Mouse (Mus musculus) midbrain, embryonic 11.5 days (tissue): ENCODE measurements around the gene Ahcy. TPM values are rescaled to one million over a fixed set of nuclear protein-coding genes. Genes with fewer than 3 reads are reported as not detected.
"Not testable (repeated sequence)": the region's sequence is repeated elsewhere in the genome, so short reads cannot be mapped to it uniquely, and the experiment has no call there.

Experiments
- ATAC-seq: fragments of 200-750 bp; cut with Nextera tagmentation; 2 replicates; pipeline ENCODE4 v1.8.0; 2017; ENCODE audit warnings: moderate TSS enrichment, moderate library complexity; ENCODE audit not compliant: low FRiP score
- DNase-seq: peaks from one replicate; pipeline ENCODE4 v3.0.0; 2015; ENCODE audit warnings: low spot score; ENCODE audit errors: missing footprints
- H3K27ac ChIP-seq: fragments of 300-500 bp; sonication (generic); 2 replicates; pipeline ENCODE4 v1.5.1; 2014; ENCODE audit warnings: low read depth, low read length
- H3K27me3 ChIP-seq: fragments of 300-500 bp; sonication (generic); 2 replicates; pipeline ENCODE4 v1.6.1; 2014; ENCODE audit warnings: mild to moderate bottlenecking, low read length, moderate library complexity, mixed read lengths; ENCODE audit not compliant: control insufficient read depth, insufficient read depth
- H3K36me3 ChIP-seq: fragments of 300-500 bp; sonication (generic); 2 replicates; pipeline ENCODE4 v1.6.1; 2014; ENCODE audit warnings: mild to moderate bottlenecking, low read length, moderate library complexity, mixed read lengths; ENCODE audit not compliant: control insufficient read depth, insufficient read depth
- H3K4me1 ChIP-seq: fragments of 300-500 bp; sonication (generic); 2 replicates; pipeline ENCODE4 v1.6.1; 2014; ENCODE audit warnings: low read length; ENCODE audit not compliant: control insufficient read depth, insufficient read depth
- H3K4me2 ChIP-seq: fragments of 300-500 bp; sonication (generic); 2 replicates; pipeline ENCODE4 v1.6.1; 2014; ENCODE audit warnings: mild to moderate bottlenecking, moderate library complexity
- H3K4me3 ChIP-seq: fragments of 300-500 bp; sonication (generic); 2 replicates; pipeline ENCODE4 v1.5.1; 2014; ENCODE audit warnings: low read depth, low read length
- H3K9ac ChIP-seq: fragments of 300-500 bp; sonication (generic); 2 replicates; pipeline ENCODE4 v1.6.1; 2014; ENCODE audit warnings: low read length
- H3K9me3 ChIP-seq: fragments of 300-500 bp; sonication (generic); 2 replicates; pipeline ENCODE4 v1.6.1; 2016; ENCODE audit warnings: low read length; ENCODE audit not compliant: control insufficient read depth
- WGBS: fragments of 180-500 bp; shearing (Covaris S2); extraction: QIAGEN DNeasy Blood & Tissue Kit; methylation state at CpG from one replicate; pipeline ENCODE4 v1.1.7; 2014; 5-methylcytosine and 5-hydroxymethylcytosine counted together
- polyA plus RNA-seq: library from polyadenylated mRNA; unstranded; fragments of >200 nt; fragmentation: Nextera tagmentation; extraction: Ambion mirVana; gene quantifications from 2 replicates; pipeline ENCODE4 v1.2.1, GENCODE M21; 2014

The Ahcy gene
- polyA plus RNA-seq, 1 experiment from 2014 or later, result 87.3 TPM

DNA sequence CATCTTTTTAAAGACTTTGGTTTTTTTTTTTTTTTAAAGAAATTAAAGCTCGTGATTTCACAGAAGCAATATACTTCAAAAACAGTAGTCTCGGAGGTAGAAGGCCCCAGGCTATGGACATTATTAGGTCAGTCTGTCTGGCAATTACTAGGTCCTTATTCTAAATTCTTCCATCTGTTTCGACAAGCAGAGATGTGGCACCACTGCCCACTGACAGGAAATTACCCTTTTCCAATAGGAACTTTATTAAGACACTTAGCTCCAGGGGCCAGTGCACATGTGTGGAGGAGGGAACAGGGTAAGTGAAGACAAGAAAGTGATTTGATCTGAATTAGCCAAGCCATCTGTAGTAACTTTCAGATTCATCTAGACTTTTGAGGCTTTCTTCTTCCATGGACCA, 19.6 kb downstream of the Ahcy start:
- Histone ChIP-seq H3K4me2 (no peak overlapping the region), H3K27me3 (no peaks in the 10 kb centered on the region), H3K9ac (no peak overlapping the region), H3K27ac (no peak overlapping the region), H3K4me3 (no peak overlapping the region), H3K36me3 (peaks cover 4% of the 10 kb centered on the region; the same call in 1 of the 2 replicates), H3K9me3 (no peaks in the 10 kb centered on the region), H3K4me1 (peaks cover 7% of the 10 kb centered on the region; the same call in 1 of the 2 replicates)
- DNase-seq (no peak), ATAC-seq (no peak)
- 83% methylated on average over 3 of the region's 3 CpGs for WGBS

DNA sequence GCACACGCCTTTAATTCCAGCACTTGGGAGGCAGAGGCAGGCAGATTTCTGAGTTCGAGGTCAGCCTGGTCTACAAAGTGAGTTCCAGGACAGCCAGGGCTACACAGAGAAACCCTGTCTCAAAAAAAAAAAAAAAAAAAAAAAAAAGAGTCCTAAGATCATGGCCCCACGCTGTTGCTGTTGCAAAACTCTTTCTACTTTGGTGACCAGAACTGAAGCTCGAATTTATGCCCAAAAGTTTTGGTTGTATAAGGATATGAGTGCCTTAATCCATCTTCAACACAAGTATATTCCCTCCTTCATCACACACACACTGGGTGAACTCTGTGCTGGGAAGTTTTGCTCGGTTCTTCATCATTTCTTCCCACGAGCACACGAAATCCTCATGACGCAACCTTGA, 20.8 kb downstream of the Ahcy start:
- not testable (repeated sequence) for H3K9ac ChIP-seq, ATAC-seq
- 90% methylated on average over 8 of the region's 8 CpGs for WGBS

GRCm38 (mm10) chr2:155052681-155053080, 21.6 kb downstream of the Ahcy start:
- H3K27ac ChIP-seq, result no peak overlapping the region
- 83% methylated on average over 2 of the region's 2 CpGs for WGBS
- no peaks in the 10 kb centered on the region for H3K36me3 ChIP-seq

More for the DNA sequence above, 20.8 kb downstream of the Ahcy start:
- H3K36me3 ChIP-seq, H3K27ac ChIP-seq, H3K4me1 ChIP-seq, H3K4me3 ChIP-seq, H3K9me3 ChIP-seq, DNase-seq, H3K27me3 ChIP-seq, H3K4me2 ChIP-seq: not testable (repeated sequence)

DNA sequence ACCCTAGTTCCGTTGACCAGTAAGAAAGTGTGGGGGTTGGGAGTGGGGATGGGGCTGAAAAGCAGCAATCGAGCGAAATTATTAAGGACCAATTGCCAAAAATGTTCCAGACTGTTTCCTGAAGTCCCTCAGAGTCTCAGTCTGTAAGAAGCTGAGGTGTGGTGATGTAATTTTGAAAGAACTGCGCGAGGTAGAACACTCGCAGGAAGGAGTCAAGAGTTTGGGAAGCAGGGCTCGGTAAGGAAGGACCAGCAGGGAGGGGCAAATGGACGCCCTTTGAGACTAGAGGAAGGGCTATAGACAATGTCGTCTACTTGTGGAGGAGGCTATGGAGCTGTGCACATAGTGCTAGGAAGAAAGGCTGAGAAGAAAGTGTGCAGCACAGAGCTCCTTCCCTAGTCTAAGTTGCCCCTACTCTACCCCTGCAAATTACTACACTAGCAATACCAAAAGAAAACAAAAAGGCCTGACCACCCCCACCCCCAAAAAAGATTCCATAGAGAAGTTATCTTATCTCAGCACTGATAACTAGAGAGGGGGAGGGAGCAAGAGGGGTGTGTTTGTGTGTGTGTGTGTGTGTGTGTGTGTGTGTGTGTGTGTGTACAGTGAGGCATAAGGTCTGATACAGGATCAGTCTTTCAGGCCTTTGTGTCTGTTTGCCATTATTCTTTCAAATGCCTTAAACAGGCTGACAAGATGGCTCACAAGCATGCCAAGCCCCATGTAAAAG, 22.5 kb downstream of the Ahcy start:
- Histone ChIP-seq H3K4me2 (peak overlapping the region; percentile 70), H3K36me3 (no peaks in the 10 kb centered on the region), H3K27me3 (no peaks in the 10 kb centered on the region), H3K27ac (no peak overlapping the region; the same call in 1 of the 2 replicates), H3K9ac (peak overlapping the region; percentile 84), H3K4me3 (no peak overlapping the region), H3K9me3 (no peaks in the 10 kb centered on the region), H3K4me1 (peaks cover 7% of the 10 kb centered on the region; the same call in 1 of the 2 replicates)
- ATAC-seq (no peak), DNase-seq (peak; percentile 89)
- WGBS, result 22% methylated on average over 9 of the region's 9 CpGs

More at GRCm38 (mm10) chr2:155052681-155053080, 21.6 kb downstream of the Ahcy start:
- ATAC-seq, result no peak
- peaks cover 7% of the 10 kb centered on the region; the same call in 1 of the 2 replicates for H3K4me1 ChIP-seq
- H3K9me3 ChIP-seq, result no peaks in the 10 kb centered on the region
- H3K4me2 ChIP-seq, result no peak overlapping the region
- DNase-seq, result no peak
- H3K9ac ChIP-seq, result no peak overlapping the region
- H3K27me3 ChIP-seq, result no peaks in the 10 kb centered on the region
- no peak overlapping the region for H3K4me3 ChIP-seq

DNA sequence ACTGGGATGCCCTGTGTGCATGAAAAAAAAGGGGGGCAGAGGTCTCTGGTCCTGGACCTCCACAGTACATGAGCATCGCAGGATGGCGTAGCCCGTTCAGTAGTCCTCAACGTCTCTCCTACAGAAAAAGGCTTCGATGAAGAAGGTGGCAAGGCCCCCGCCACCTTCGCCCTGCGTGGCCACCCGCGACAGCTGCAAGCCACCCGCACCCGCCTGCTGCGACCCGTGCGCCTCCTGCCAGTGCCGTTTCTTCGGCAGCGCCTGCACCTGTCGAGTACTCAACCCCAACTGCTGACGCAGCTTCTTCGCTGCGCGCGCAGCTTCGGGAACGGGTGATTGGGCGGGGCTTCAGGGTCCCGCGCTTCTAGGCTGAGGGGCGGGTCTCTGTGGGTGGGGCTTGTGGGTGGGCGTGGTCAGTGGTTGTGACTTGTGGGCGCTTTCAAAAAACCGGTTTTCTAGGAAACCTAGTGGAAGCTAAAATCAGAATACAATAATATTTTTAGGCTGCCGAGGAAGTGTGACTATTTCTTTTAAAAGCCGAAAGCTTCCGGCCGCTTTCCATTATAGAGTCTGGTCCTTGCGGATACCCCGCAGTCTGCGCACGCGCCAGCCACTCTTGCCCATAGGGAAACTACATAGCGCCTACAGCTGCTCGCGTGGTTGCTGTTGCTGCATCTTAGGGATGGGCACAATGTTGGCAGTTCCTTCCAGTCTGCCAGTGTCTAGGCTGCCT, 23.6 kb downstream of the Ahcy start:
- no peaks in the 10 kb centered on the region for H3K9me3 ChIP-seq
- H3K9ac ChIP-seq, result peak overlapping the region; percentile 84
- DNase-seq (peak; percentile 100), ATAC-seq (peak; percentile 96)
- H3K4me1 ChIP-seq, result peaks cover 7% of the 10 kb centered on the region; the same call in 1 of the 2 replicates
- H3K4me2 ChIP-seq, result peak overlapping the region; percentile 70
- peak overlapping the region; percentile 45 for H3K4me3 ChIP-seq
- peak overlapping the region; percentile 71 for H3K27ac ChIP-seq
- no peaks in the 10 kb centered on the region for H3K27me3 ChIP-seq
- no peaks in the 10 kb centered on the region for H3K36me3 ChIP-seq
- WGBS, result under 1% methylated on average over 45 of the region's 45 CpGs

DNA sequence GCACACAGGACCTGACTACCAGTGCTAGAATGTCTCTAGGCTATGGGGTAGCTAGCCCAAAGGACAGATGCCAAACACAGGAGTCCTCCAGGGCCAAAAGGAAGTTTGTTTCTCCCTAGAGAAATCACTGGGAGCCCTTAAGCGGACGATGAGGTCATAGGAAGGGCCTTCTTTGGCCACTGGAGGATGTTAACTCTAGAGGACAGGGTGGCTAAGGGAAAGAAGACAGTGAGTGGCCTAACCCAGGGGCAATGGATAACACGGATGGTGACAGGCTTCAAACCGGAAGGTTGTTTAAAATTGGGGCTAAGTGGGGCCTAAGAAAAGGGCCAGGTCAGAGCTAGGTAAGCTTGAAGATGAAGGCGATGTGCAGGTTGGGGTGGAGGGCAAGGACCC, 24.2 kb downstream of the Ahcy start:
- peak overlapping the region; percentile 71 for H3K27ac ChIP-seq
- H3K36me3 ChIP-seq, result no peaks in the 10 kb centered on the region
- H3K9me3 ChIP-seq, result no peaks in the 10 kb centered on the region
- peak; percentile 36 for ATAC-seq
- H3K27me3 ChIP-seq, result no peaks in the 10 kb centered on the region
- H3K9ac ChIP-seq, result peak overlapping the region; percentile 84
- WGBS, result 18% methylated on average over 5 of the region's 5 CpGs
- DNase-seq, result no peak
- H3K4me2 ChIP-seq, result peak overlapping the region; percentile 70
- H3K4me3 ChIP-seq, result peak overlapping the region; percentile 45
- H3K4me1 ChIP-seq, result peaks cover 7% of the 10 kb centered on the region; the same call in 1 of the 2 replicates

DNA sequence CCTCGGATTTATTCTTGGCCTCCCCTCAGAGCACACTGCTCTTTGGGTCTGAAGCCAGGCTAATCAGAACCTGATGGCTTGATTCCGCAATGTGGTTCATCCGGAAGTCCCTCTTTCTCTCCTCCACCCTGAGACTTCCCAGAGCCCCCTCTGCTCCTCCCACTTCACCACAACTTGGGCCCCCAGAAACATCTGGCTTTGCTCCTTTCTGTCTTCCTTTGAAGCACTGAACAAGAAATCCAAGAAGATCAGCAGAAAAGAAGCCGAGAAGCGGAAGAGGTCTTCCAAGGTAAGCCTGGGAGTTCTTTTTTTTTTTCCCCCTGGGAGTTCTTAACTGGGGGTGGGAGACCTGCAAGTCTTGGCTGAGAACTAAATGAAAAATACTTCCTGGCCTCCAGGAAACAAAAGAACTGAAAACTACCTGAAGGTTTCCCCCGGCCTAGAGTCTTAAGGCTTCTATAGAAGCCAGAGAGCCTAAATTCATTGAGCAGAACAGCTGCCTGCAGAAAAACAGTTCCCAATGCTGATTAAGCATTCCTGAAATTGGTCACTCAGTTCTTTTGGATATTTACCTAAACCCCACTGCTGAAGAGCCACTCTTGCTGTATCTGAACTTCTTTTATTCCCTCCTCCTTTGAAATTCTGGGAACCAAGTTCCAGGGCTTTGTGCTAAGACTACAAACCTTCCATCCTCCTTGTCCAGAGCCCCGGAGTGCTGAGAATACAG, 26.7 kb downstream of the Ahcy start:
- Histone ChIP-seq H3K9ac (no peak overlapping the region), H3K27me3 (no peaks in the 10 kb centered on the region), H3K36me3 (no peaks in the 10 kb centered on the region), H3K4me3 (no peak overlapping the region), H3K27ac (no peak overlapping the region), H3K4me1 (peaks cover 7% of the 10 kb centered on the region; the same call in 1 of the 2 replicates), H3K9me3 (no peaks in the 10 kb centered on the region), H3K4me2 (no peak overlapping the region)
- ATAC-seq (no peak), DNase-seq (peak; percentile 70)
- 63% methylated on average over 7 of the region's 7 CpGs for WGBS

- H3K4me3 ChIP-seq, result no peak overlapping the region
- no peaks in the 10 kb centered on the region for H3K27me3 ChIP-seq
- ATAC-seq (no peak), DNase-seq (no peak)
- H3K36me3 ChIP-seq, result no peaks in the 10 kb centered on the region
- H3K27ac ChIP-seq, result no peak overlapping the region
- 79% methylated on average over 2 of the region's 2 CpGs for WGBS
- no peak overlapping the region for H3K9ac ChIP-seq
- H3K9me3 ChIP-seq, result no peaks in the 10 kb centered on the region
- peaks cover 7% of the 10 kb centered on the region; the same call in 1 of the 2 replicates for H3K4me1 ChIP-seq
- no peak overlapping the region for H3K4me2 ChIP-seq
Observed at GRCm38 (mm10) chr2:155046803-155047202, 27.5 kb downstream of the Ahcy start.
